Mouse (Mus musculus) bone marrow, adult 2 months (tissue): ENCODE data around the gene Fam50b.

ENCODE experiments used
- CTCF ChIP-seq: fragments of 200-500 bp; IDR thresholded peaks from 2 replicates; pipeline ENCODE4 v1.5.1; 2011; ENCODE audit warnings: low read length, control low read depth; ENCODE audit not compliant: control insufficient read depth, insufficient read depth
- POLR2A ChIP-seq: fragments of 200-500 bp; IDR thresholded peaks from 2 replicates; pipeline ENCODE4 v1.6.1; 2011; ENCODE audit warnings: low read depth, mild to moderate bottlenecking, control low read depth, low read length, borderline replicate concordance; ENCODE audit not compliant: control insufficient read depth

DNA sequence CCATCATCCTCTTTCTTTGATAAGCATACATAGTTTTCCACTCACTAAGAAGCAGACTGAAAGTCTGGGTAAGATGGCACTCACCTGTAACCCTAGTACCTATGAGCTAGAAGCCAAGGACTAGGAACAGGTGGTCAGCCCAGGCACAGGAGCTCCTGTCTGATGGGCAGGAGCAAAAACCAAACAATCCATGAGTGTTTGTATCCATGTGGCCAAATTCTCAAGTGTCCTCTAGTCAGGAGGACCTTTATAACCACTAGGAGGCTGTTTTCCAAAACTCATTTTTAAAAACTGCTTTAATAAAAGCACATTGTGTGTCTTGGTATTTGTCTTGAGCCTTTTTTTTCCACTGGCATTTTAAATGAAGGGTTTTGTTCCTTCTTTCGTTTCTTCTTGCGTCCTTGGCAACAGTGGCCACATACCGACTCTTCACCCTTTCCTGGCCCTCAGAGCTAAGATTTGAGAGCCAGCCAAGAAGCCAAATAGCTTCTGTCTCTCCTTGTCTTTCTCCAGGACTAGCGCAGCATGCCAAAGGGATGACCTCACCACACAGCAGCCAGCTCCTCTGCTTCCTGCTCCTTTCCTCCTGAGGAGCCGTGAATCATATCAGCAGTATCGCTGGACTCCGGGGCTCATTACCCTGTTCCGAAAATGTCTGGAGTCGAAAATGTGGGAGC, 8.7 kb upstream of the Fam50b start:
- TF ChIP-seq POLR2A: no peak
- no peak for TF ChIP-seq CTCF
